Mouse (Mus musculus) stomach, postnatal 0 days (tissue): ENCODE measurements around the gene Mmgt2.

ENCODE experiments used
- CTCF ChIP-seq: IDR thresholded peaks from 2 replicates; pipeline ENCODE4 v1.5.1; 2016; ENCODE audit warnings: antibody characterized with exemption, low read depth, mild to moderate bottlenecking, moderate library complexity
- EP300 ChIP-seq: optimal IDR thresholded peaks from 2 replicates; pipeline ENCODE3; 2016; ENCODE audit warnings: antibody characterized with exemption

DNA sequence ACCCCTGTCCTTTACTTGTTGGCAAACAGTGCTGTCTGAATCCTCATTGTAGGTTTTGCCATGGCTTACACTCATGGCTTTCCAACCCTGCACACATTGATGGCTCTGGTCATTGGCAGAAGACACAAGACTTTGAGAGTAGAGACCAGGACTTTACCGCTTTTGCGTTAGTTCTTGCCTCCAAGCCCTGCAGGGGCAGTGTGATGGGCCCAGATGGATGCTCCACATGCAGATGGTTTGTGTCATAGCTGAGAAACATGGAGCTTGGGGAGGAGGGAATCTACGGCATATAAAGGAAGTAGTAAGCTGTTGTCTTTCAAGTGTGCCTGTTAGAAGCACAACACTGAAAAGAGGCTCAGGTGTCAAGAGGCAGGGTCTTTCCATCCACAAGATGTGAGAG is 3.6 kb downstream of the Mmgt2 start:
- no peak for TF ChIP-seq CTCF
- TF ChIP-seq EP300, result no peak
